Mouse (Mus musculus) cortical plate, adult 2 months (tissue): ENCODE measurements around the gene Tmem230.

Experiments used
- CTCF ChIP-seq: fragments of 200-500 bp; IDR thresholded peaks from 2 replicates; pipeline ENCODE4 v1.5.1; 2011; ENCODE audit warnings: mild to moderate bottlenecking, control low read depth, low read length; ENCODE audit not compliant: insufficient read depth; ENCODE audit errors: extremely low read depth
- POLR2A ChIP-seq: fragments of 200-500 bp; IDR thresholded peaks from 2 replicates; pipeline ENCODE4 v1.6.1; 2011; ENCODE audit warnings: mild to moderate bottlenecking, low read length, control low read depth; ENCODE audit not compliant: insufficient read depth; ENCODE audit errors: extremely low read depth

DNA sequence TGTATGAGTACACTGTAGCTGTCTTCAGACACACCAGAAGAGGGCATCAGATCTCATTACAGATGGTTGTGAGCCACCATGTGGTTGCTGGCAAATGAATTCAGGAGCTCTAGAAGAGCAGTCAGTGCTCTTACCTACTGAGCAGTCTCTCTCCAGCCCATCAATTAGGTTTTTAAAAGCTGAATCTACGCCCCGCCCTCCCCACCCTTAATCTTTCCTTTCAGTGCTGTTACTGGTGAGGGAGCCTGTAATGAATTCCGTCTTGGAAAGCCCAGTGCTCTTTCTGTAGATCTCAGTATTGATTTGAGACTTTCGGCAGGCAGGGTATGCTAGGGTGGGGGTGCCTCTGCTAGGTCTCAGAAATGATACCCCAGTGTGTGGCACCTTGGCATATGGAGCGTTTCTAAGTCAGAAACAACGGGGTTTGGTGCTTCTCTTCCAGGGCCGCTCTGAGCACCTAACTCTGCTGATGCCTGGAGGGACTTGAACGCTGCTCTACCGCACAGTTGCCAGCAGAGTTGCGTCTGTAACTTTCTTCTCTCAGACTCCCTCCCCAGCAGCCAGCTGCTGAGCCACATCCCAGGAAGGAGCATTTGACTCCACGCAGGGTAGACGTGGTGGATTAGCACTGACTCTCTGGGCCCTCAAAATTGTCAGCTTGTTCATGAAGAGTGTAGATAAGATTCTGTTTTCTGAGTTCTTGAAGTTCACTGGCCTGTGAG is 35.0 kb upstream of the Tmem230 start:
- TF ChIP-seq CTCF, result no peak
- no peak for TF ChIP-seq POLR2A
